Mouse (Mus musculus): Measurements from ENCODE around the gene Krt19.
A peak's percentile ranks its signal among the peaks of the same experiment; 100 is the strongest.

The Krt19 gene

GRCm38 (mm10) chr11:100136559-100136958 lies 11.9 kb downstream of the Krt19 start:
- DNase-seq: peak; percentile 26

- DNase-seq: no peak
These were observed 12.7 kb downstream of the Krt19 start, which contains the start of gene Krt15 for GRCm38 (mm10) chr11:100135731-100136130. Krt15 (minus strand) TSS chr11:100135928.

GRCm38 (mm10) chr11:100124901-100125300 lies 23.6 kb downstream of the Krt19 start:
- DNase-seq: no peak

GRCm38 (mm10) chr11:100121466-100121865 lies 27.0 kb downstream of the Krt19 start, which contains the start of gene Krt13:
Krt13 (minus strand) TSS chr11:100121566.
- no peak for DNase-seq

DNA sequence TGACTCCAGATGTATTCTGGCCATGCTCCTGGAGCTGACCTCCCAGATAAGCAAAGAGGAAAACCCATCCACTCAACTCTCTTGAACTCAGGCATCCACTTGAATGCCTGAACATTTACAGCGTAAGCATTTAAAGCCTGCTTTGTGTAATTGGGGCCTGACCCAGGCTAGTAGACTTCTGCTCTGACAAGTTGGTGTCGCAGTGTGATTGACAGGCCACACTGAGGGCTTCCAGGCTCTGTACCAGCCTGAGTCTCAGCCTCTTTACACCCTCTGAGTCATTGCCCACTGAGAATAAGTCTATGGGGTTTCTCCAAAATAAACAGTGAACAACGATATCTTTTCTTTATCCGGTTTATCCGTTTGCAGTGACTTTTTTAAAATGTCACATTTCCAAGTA lies 28.1 kb downstream of the Krt19 start:
- no peak for DNase-seq

DNA sequence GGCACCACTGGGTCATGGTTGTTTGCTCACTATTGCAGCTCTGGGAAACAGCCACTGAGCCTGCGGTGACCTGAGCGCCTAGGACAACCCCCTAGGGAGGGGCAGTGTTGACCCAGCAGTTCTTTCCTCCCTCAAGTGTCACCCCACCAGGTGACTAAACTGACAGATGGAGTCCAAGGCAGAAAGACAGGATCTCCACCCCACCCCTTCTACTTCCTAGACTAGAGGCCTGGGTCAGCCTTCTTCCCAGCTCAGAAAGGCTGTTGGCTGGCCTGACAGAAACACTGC lies 34.8 kb downstream of the Krt19 start:
- no peak for DNase-seq

DNA sequence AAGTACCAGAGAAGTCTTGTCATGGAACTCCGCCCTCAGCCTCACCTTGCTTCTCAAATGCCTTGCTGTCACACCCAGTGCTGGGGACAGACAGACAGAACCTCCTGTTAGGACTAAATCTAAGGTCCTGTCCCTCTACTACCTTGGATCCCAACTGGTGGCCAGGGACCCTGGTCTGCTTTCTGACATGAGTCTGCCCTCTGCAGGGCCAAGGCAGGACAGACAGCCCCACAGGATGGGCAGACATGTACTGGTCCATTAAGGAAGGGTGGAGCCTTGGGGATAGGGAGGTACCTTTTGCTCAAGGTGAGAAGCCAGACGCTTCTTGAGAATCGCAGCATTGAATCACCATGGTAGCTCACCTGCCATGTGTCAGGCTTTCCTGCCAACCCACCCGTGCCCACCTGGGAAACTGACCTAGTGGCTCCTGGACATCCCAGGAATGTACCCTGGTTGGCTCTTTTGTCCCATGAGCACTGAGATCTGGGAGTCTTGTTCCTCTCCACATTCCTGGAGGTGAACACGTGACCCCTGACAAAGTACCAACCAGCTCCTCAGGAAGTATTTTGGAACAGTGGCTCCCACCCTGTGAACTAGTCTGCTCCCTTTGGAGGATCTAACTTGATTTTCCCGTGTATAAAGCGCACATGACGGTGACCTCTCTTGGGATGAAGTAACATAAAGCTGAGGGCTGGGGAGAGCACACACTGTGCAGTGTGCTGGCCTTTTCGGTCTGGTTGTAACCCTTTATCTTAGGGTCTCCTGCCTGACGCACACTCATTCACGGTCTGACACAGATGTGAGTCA lies 35.3 kb downstream of the Krt19 start:
- DNase-seq: no peak

DNA sequence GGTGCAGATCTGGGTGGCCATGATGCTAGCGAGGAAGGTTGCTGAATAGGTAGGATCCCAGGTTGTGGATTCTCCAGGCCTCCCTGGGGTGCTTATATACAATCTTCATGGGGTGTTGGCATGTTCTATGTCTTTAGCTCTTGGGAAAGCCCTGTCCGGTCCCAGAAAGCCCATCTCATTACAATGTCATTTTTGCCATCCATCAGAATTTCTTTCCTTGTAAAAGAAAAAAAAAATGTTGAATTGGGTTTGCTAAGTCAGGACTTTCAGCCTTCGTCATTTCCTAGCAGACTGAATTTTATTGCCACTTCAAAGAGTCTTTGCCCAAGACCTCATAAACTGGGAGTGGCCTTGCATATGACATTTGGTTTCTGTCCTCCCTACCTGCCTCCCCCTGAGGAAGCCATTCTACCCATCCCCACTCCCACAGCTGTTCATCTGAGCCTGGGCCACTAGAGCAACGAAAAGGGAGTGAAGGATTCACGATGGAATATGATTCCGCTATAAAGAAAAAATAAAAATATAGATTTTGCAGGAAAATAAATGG lies 42.8 kb downstream of the Krt19 start, which contains the start of gene Krt36:
Gene Krt36 (minus strand): TSS at position 51 of the 547 bp plus-strand sequence.
- DNase-seq: no peak

DNA sequence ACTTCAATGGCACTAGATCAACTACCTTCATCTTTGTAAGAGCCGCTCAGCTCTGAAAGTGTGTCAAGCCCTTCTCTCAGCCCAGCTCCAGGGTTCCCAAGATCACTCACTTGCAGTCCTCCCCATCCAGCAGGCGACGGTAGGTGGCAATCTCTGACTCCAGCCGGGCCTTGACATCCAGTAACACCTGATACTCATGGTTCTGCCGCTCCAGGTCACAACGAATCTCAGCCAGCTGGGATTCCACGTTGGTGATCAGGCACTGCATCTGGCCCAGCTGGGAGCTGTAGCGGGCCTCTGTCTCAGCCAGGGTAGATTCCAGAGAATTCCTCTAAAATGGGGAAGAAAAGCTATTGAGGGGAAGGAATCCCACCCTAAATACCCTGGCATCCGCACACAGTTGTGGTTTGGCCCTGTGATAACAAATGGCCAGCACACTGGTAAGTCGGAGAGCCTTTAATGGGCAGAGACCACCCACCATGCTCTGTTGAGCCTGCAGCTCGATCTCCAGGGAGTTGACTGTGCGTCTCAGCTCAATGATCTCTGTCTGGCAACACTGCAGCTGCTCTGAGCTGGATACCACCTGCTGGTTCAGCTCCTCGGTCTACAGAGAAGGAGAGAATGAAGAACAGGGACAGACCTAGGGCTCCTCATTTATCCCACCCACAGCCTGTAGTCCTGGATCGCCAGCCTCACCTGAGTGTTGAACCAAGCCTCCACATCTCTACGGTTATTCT lies 45.6 kb downstream of the Krt19 start:
- DNase-seq: peak; percentile 76

GRCm38 (mm10) chr11:100100391-100100790 lies 48.1 kb downstream of the Krt19 start:
- DNase-seq: no peak

GRCm38 (mm10) chr11:100097819-100098218 lies 50.6 kb downstream of the Krt19 start:
- peak; percentile 27 for DNase-seq

DNA sequence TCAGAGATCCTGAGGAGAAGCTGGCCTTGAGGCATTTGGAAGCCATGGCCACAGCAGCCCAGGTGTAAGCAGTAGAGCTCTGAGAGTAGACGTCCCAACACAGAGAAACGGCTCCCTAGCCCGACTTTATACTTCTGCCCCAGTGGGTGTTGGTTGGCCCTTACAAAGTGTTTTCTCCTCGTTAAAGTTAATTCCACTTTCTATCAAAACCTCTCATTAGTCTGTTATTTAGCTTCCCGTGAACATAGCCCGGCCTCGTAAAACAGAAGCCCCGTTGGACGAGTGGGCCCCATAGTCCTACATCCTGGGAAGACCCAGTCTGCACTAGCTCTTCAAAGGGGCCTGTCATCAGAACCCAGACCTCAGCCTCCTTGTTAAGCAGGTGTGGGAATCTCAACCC lies 52.3 kb downstream of the Krt19 start, which contains the start of gene Krt35:
Gene Krt35 (minus strand): TSS at position 101 of the 400 bp plus-strand sequence.
- no peak for DNase-seq

All from retina, postnatal 1 day (tissue).